Mouse (Mus musculus) adrenal gland, adult 18-20 months (tissue): ENCODE results near the gene Pdlim4. TPM values are rescaled to one million over a fixed set of nuclear protein-coding genes. Genes with fewer than 3 reads are reported as not detected.
A peak's percentile ranks its signal among the peaks of the same experiment; 100 is the strongest.

Source experiments
- DNase-seq, 2 experiments: peaks; one replicate each; pipeline ENCODE4 v3.0.0; 2021 to 2022; ENCODE audit warnings: low spot score in 2 of 2
- total RNA-seq, 2 experiments: library from RNA; stranded (reverse); gene quantifications; 1 replicate in 1 of 2; 2 replicates in 1 of 2; pipeline ENCODE4 v1.2.3; 2021

Pdlim4 gene
- total RNA-seq, 2 experiments from 2014 or later = 7.0 to 7.6 TPM

- DNase-seq = no peak
Observed at GRCm38 (mm10) chr11:54093000-54093399, 24.2 kb upstream of the Pdlim4 start.

GRCm38 (mm10) chr11:54092188-54092587 lies 23.4 kb upstream of the Pdlim4 start:
- no peak for DNase-seq

DNA sequence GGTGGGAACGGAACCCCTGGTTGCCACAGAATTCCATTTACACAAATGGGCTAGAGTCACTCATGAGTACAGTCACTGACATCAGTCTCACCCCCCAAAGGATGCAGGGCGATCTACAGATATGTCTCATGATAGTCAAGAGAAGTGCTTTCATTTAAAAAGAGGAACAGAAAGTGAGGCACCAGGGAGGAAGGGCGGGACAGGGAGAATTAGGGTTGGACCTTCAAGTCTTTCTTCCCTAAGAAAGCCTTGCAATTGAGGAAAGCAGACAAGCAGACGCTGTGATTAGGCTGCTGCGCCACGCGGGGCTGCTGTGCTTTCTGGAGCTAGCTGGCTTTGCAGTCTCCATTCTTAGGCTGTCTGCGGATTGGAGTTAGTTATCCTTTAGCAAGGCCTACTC lies 22.9 kb upstream of the Pdlim4 start:
- DNase-seq = no peak

DNA sequence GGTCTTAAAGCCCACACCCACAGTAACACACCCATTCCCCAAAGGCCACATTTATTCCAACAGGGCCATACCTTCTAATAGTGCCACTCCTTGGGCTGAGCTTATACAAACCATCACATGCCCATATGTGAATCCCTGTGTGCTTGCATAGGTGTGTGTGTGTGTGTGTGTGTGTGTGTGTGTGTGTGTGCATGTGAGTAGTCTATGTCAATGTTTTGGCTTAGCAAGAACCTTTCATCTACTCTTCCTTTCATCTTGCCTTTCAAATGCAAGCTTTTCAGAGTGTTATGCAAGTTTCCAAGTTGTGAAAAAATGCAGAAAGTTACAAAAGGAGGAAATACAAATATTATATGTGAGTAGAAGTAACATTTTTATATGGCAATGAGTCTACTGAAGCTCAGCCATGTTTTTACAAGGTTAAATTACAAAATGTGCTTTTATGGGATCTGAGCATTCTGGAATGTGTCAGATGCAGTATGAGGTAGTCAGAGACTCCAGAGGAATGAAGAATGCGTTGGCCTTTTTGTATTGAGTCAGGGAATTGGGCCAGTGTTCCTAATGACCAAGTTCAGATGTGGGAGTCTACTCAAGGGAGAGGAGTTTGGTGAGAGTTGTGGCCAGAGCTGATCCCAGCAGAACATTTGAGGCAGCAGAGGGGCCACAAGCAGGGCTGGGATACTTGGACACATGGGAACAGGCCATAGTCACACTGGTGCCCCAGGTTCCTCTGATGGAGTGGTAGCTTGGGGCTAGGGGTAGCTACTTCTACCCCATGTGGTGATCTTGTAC lies 21.5 kb upstream of the Pdlim4 start:
- no peak for DNase-seq

GRCm38 (mm10) chr11:54088947-54089317 lies 20.1 kb upstream of the Pdlim4 start:
- DNase-seq = peak; percentile 83 to 86

DNA sequence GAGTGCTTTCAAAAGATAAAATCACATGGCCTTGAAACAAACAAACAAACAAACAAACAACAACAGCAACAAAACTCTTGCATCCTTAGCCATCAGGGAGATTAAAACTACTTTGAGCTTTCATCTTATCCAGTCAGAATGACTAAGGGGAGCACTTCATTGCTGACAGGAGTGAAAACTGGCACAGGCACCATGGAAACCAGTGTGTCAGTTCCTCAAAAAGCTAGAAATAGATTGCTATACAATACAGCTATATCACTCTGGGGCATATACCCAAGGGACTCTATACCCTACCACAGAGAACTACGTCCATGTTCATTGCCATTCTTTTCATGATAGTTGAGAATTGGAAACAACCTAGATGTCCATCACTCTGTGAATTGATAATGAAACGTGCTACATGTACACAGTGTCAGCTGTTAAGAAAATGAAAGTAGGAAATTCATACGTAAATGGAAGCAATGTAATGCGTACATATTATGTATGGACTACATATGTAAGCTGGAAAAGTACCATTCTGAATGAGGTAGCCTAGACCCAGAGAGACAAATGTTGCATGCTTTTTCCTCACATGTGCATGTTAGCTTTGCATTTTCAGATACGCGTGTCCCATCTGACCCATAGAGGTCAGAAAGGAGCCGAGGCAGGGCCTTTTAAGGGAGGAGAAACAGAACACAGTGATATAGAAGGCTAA lies 19.6 kb upstream of the Pdlim4 start:
- no peak for DNase-seq

GRCm38 (mm10) chr11:54085816-54086215 lies 17.0 kb upstream of the Pdlim4 start:
- DNase-seq = no peak

DNA sequence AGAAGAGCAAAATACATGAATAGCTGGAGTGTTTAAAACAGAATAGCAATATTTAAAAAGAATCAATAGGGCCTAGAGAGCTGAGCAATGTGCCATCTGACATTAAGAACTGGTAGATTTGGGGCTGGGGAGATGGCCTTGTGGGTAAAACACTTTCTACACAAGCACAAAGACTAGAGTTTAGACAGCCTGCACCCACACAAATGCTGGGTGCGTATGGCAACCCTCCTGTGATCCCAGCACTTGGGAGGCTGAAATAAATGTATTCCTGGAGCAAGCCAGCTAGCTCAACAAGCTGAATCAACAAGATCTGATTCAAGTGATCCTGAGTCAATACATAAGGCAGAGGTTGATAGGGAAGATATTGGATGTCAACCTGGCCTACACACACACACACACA lies 16.2 kb upstream of the Pdlim4 start:
- DNase-seq = no peak

- no peak for DNase-seq
Observed at GRCm38 (mm10) chr11:54082725-54083124, 13.9 kb upstream of the Pdlim4 start.

GRCm38 (mm10) chr11:54080435-54080834 lies 11.6 kb upstream of the Pdlim4 start:
- peak in 1 of 2 experiments; percentile 15 for DNase-seq

DNA sequence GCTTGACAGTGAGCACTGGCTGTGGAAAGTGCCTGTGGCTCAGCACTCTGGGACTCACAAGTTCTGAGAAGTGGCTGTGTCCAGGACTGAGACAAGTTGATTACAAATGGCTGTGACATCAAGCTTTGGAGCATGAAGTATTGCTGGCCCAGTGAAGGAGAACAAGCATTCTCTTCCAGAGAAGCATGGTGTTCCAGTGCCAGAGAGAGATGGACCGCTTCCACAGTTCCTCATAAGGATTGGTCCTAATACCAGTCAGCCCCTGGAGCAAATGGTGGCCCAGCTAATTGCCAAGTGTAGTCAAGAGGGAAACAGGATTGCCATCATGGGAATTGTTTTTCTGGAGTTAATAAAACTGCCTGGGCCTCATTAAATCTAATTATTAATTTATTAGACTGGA lies 7.3 kb upstream of the Pdlim4 start:
- no peak for DNase-seq

DNA sequence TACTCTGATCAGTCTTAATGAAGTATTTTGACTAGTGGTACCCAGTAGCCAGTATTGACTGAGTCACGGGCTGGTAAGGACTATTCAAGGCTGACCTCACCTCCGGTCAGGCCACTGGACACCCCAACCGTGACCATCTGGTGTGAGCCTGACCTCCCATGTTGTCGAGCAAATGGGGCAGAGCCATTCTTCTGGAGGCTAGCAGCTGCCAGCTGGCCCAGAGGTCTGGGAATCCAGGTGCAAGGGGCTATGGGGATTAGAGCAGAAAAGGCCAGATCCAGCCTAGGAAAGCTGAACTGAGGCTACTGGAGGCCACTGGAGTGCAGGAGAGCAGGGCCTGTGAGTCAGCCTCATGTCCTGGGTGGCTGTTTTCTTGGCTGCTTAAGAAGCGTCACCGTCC lies 6.5 kb upstream of the Pdlim4 start:
- DNase-seq = no peak

GRCm38 (mm10) chr11:54073291-54073690 lies 4.5 kb upstream of the Pdlim4 start:
- DNase-seq = peak in 1 of 2 experiments; percentile 18

GRCm38 (mm10) chr11:54071726-54072445 lies 3.1 kb upstream of the Pdlim4 start:
- DNase-seq = peak; percentile 48 to 59

GRCm38 (mm10) chr11:54067996-54068519 lies 756 bp downstream of the Pdlim4 start:
- DNase-seq = no peak

- no peak for DNase-seq
Observed at GRCm38 (mm10) chr11:54067318-54067995, 1.4 kb downstream of the Pdlim4 start.

- no peak for DNase-seq
Observed at GRCm38 (mm10) chr11:54066400-54066799, 2.4 kb downstream of the Pdlim4 start.

GRCm38 (mm10) chr11:54065915-54066178 lies 3.0 kb downstream of the Pdlim4 start:
- no peak for DNase-seq

DNA sequence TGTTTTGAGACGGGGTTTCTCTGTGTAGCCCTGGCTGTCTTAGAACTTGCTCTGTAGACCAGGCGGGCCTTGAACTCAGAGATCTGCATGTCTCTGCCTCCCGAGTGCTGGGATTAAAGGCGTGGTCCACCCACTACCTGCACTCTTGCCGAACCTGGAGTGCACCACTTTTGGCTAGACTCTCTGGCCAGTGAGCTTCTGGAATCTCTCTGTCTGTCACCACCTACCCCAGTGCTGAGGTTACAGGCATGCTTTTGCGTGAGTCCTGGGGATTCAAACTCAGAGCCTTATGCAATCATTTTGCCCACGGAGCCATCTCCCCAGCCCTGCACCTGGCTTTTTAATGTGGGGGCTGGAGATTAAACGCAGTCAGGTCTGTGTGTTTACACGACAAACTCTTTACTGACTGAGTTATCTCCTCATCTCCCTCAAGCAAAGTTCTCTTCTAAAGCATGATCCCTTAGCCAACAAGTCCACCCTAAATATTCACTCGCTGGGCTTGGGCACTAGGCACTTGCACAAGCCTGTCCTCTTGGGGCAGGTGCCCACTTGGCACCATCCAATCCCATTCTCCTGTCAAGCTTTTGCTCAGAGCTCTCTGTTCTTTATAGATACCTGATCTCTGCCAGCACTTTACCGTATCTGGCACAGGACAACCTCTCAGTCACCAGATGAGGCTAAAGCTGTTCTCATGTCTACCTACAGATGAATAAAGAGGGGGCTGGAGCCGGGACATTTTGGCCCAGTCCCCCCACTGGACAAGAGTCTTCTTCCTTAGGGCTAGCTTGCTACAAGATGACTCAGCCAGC lies 3.5 kb downstream of the Pdlim4 start:
- DNase-seq = no peak

DNA sequence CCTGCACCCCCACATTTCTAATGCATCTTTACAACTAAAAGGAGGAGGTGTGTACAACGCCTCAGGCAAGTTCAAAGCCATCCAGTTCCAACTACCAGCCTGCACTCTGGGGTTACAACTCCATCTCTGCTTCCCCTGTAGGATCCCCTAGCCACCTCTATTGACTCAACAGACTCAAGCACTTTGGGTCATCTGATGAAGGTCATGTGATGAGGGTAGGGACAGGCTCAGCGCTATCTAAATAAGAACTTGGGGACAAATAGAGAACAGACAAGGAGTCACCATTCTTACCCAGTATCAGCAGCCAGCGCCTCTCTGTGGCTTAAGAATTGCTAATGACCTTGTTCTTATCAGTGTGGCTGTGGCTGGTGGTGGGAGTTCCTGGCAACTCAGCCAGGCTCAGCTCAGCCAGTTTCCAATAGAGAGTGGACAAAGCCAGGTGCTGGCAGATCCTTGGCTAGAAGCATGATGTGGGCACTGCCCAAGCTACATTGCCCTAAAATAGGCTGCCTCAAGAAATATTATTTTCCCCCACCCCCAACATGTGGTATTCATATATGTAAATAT lies 4.3 kb downstream of the Pdlim4 start:
- DNase-seq = no peak
